Mouse (Mus musculus): ENCODE results near the gene Rab7. TPM values are rescaled to one million over a fixed set of nuclear protein-coding genes. Genes with fewer than 3 reads are reported as not detected.

Rab7 gene
- total RNA-seq, 2 experiments from 2014 or later: 322 to 329 TPM

Small RNAs within 50 kb of the gene (microRNA-seq; reads per million reads assigned to microRNA genes)
- 0 reads per million in 2 experiments for gene Gm47286

Other genes with a start within 250 kb of the Rab7 start
- gene Rab43, start 233.1 kb downstream of the Rab7 start, total RNA-seq (2021): 10 to 100 TPM; 15.6 to 19.8 TPM
- 1 to 10 TPM; 1.9 to 3.9 TPM for gene Gm45140, start 209.5 kb downstream of the Rab7 start, total RNA-seq (2021)
- 10 to 100 TPM; 24.1 to 25.0 TPM for gene Isy1, start 206.5 kb downstream of the Rab7 start, total RNA-seq (2021)
- gene Cnbp, start 194.2 kb downstream of the Rab7 start, total RNA-seq (2021): 100 to 1,000 TPM; 261 to 266 TPM
- gene Copg1, start 157.5 kb downstream of the Rab7 start, total RNA-seq (2021): 100 to 1,000 TPM; 253 to 256 TPM
- 10 to 100 TPM; 26.1 to 26.5 TPM for gene Hmces, start 131.3 kb downstream of the Rab7 start, total RNA-seq (2021)
- 10 to 100 TPM; 68.5 to 69.6 TPM for gene H1fx, start 63.6 kb downstream of the Rab7 start, total RNA-seq (2021)
- 100 to 1,000 TPM; 169 to 184 TPM for gene Rpn1, start 39.2 kb upstream of the Rab7 start, total RNA-seq (2021)
- 1 to 10 TPM; 5.0 to 5.9 TPM for gene Gata2, start 148.6 kb upstream of the Rab7 start, total RNA-seq (2021)
- gene Dnajb8, start 177.0 kb upstream of the Rab7 start, total RNA-seq (2021): not detected